Mouse (Mus musculus): ENCODE data around the gene Gm3476. TPM values are rescaled to one million over a fixed set of nuclear protein-coding genes. Genes with fewer than 3 reads are reported as not detected.

Gm3476 gene
- polyA plus RNA-seq (2017; shearing (Covaris generic)) = not detected

DNA sequence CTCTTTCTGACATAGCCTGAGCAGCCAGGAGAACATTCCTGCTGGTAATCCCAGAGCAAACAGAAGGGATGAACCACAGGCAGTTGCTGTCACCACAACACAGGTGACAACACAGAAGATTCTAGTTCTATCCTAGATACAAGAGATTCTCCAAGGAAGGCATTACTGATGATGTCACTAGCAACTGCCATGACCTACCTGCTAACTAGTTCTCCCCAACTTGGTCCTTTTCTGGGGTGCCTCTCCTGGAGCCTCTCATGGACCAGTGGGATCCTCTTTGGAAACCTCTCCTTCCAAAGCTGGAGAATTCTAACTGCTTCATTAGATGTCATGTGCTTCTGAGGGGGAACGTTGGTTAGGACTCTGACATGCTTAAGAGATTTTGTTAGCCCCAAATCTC lies at the start of gene Gm3476:
Gm3476 (minus strand) TSS at position 101 of the 400 bp plus-strand sequence.

GRCm38 (mm10) chr14:6108272-6108925 lies 17.2 kb downstream of the Gm3476 start, which contains the start of gene Gm3468:
TSS of gene Gm3468 (minus strand) at chr14:6108665.

GRCm38 (mm10) chr14:6093842-6094241 lies 31.8 kb downstream of the Gm3476 start, which contains the start of gene Gm8206:
TSS of gene Gm8206 (minus strand) at chr14:6093942.

GRCm38 (mm10) chr14:6058167-6058566 lies 67.4 kb downstream of the Gm3476 start, which contains the start of gene Gm6337:
TSS of gene Gm6337 (minus strand) at chr14:6058267.

Other genes with a start within 250 kb of the Gm3476 start
- 1.8 TPM for gene Gm8237, start 245.4 kb downstream of the Gm3476 start, polyA plus RNA-seq (2017; shearing (Covaris generic))
- 3.6 TPM for gene Gm3248, start 164.1 kb downstream of the Gm3476 start, polyA plus RNA-seq (2017; shearing (Covaris generic))
- gene Gm3453, start 146.7 kb downstream of the Gm3476 start, polyA plus RNA-seq (2017; shearing (Covaris generic)) = not detected
- gene Gm6337, start 67.5 kb downstream of the Gm3476 start, polyA plus RNA-seq (2017; shearing (Covaris generic)) = 0.26 TPM
- 5.2 TPM for gene Gm8206, start 31.9 kb downstream of the Gm3476 start, polyA plus RNA-seq (2017; shearing (Covaris generic))
- 9.5 TPM for gene Gm3468, start 17.1 kb downstream of the Gm3476 start, polyA plus RNA-seq (2017; shearing (Covaris generic))
- gene Gm21560, start 93.5 kb upstream of the Gm3476 start, polyA plus RNA-seq (2017; shearing (Covaris generic)) = not detected
- gene Gm3411, start 161.4 kb upstream of the Gm3476 start, polyA plus RNA-seq (2017; shearing (Covaris generic)) = 3.0 TPM
- gene Gm21103, start 179.0 kb upstream of the Gm3476 start, polyA plus RNA-seq (2017; shearing (Covaris generic)) = not detected
- not detected for gene Gm3618, start 217.9 kb upstream of the Gm3476 start, polyA plus RNA-seq (2017; shearing (Covaris generic))

All from activated CD4-positive, CD25-positive, alpha-beta regulatory T cell, adult 9 weeks (primary cell).